11 mouse cellular contexts compared by ENCODE assay signal in genomic region chr9:102477767-102478450, GRCm38 (mm10). TPM values are rescaled to one million over a fixed set of nuclear protein-coding genes. Genes with fewer than 3 reads are reported as not detected.
A peak's percentile ranks its signal among the peaks of the same experiment; 100 is the strongest.
DNase-seq lines count a peak whose midpoint lies in the region.
"Had no signal": no experiment of that assay in that cellular context is flagged by ENCODE, and none has a peak within 500 bp of the region (broad histone marks: within the 10 kb centered on the region; RNA-seq: fewer than 3 reads in every experiment).

No protein-coding gene starts in this region.

- intact Hi-C loops in left cerebral cortex, postnatal 25 days (cut with DNase I) = no loop called here

- 92% methylated on average over 6 of the region's 6 CpGs for WGBS in forebrain, embryonic 10.5 days

- H3K9me3 ChIP-seq in forebrain, embryonic 10.5 days = no peaks in the 10 kb centered on the region
- H3K9me3 ChIP-seq: embryonic facial prominence, embryonic 15.5 days; limb, embryonic 13.5 days had no signal

- H3K4me1 ChIP-seq in forebrain, embryonic 10.5 days = no peaks in the 10 kb centered on the region
- H3K4me1 ChIP-seq: embryonic facial prominence, embryonic 15.5 days; limb, embryonic 13.5 days had no signal

- DNase-seq in gastrocnemius, adult 18-20 months (ENCODE audit: low spot score) = peak; percentile 36
- DNase-seq in gastrocnemius, postnatal 4 days (ENCODE audit: low spot score in 2 of 2) = no peak
- DNase-seq in urinary bladder, postnatal 14 days (ENCODE audit: low spot score) = peak; percentile 13
- DNase-seq in urinary bladder, postnatal 25 days (ENCODE audit: low spot score) = no peak
- peak; percentile 72 to 93 for DNase-seq in left cerebral cortex, postnatal 25 days (ENCODE audit: low spot score in 2 of 2)
- peak; percentile 65 for DNase-seq in telencephalon, adult 2 months (ENCODE audit: low read depth, low spot score)
- DNase-seq in forebrain, embryonic 10.5 days (ENCODE audit: extremely low spot score, low spot score) = no peak
- no peak for DNase-seq in spleen, postnatal 14 days (ENCODE audit: low spot score in 2 of 2)

- H3K27me3 ChIP-seq in forebrain, embryonic 10.5 days (ENCODE audit: poor library complexity, severe bottlenecking) = no peaks in the 10 kb centered on the region
- H3K27me3 ChIP-seq: embryonic facial prominence, embryonic 15.5 days; limb, embryonic 13.5 days had no signal

- no peaks in the 10 kb centered on the region for H3K36me3 ChIP-seq in forebrain, embryonic 10.5 days (replicated peaks)
- H3K36me3 ChIP-seq: embryonic facial prominence, embryonic 15.5 days; limb, embryonic 13.5 days had no signal

- no peak overlapping the region for H3K27ac ChIP-seq in forebrain, embryonic 10.5 days
- H3K27ac ChIP-seq: embryonic facial prominence, embryonic 15.5 days; limb, embryonic 13.5 days; macrophage had no signal

- no peak overlapping the region for H3K4me3 ChIP-seq in forebrain, embryonic 10.5 days
- H3K4me3 ChIP-seq: embryonic facial prominence, embryonic 15.5 days; limb, embryonic 13.5 days had no signal

RNA-seq across cellular contexts. Expression of gene Ky, which starts 27.6 kb away (rescaled TPM):
- total RNA-seq in gastrocnemius, adult 18-20 months (2021) = 10 to 100 TPM; 71.6 to 73.7 TPM
- 100 to 1,000 TPM; 109 to 122 TPM for total RNA-seq in gastrocnemius, postnatal 4 days (2021)
- total RNA-seq in left cerebral cortex, postnatal 25 days (2021) = 1 to 10 TPM; 2.6 to 4.4 TPM
- polyA plus RNA-seq in forebrain, embryonic 10.5 days (2016; fragmentation: Nextera tagmentation; extraction: Ambion mirVana) = 0.10 and 0.14 TPM in 2 replicates
- polyA plus RNA-seq: macrophage had no signal

Comparison
In these comparisons a context has a peak if more than half of its experiments do, and no peak if none do; other contexts are left out.
1. DNase-seq: peak in gastrocnemius, adult 18-20 months (single experiment), urinary bladder, postnatal 14 days (single experiment), left cerebral cortex, postnatal 25 days (2 of 2) and telencephalon, adult 2 months (single experiment); none in gastrocnemius, postnatal 4 days (0 of 2), urinary bladder, postnatal 25 days (single experiment), forebrain, embryonic 10.5 days (single experiment) and spleen, postnatal 14 days (0 of 2).
2. RNA of gene Ky, which starts 27.6 kb away (total RNA-seq): 109 to 122 TPM in gastrocnemius, postnatal 4 days and 71.6 to 73.7 TPM in gastrocnemius, adult 18-20 months; 2.6 to 4.4 TPM in left cerebral cortex, postnatal 25 days; every median in the first group is over 10 times any median in the second.